Mouse (Mus musculus): ENCODE results near the gene Med22.

DNA sequence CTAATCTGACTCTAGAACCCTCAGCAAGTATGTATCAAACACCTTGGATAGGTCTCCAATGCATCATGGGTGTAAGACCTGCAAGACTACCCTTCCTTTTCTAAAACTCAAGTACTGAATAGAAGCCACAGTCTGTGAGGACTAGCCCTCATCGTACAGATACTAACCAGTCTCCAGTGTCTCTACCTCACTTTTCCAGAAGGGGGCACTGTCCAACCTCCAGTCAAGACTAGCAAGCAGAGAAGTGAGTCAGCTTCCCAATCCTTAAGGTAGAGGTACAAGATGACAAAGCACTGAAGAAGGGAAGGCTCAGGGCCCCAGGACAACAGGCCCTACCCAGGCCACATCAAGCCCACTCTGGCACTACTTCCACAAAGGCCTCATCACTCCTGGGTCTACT lies 19.9 kb upstream of the Med22 start:
- TF ChIP-seq CTCF (IDR thresholded peaks at IDR 0.05 in 2 of 3, conservative IDR thresholded peaks at IDR 0.05 in 1 of 3; ENCODE audit: control insufficient read depth in 1 of 3, insufficient read depth in 1 of 3, low read depth in 2 of 3, low read length in 3 of 3, poor library complexity in 1 of 3, severe bottlenecking in 1 of 3) (peak; percentile 57 to 84 (median 78)), USF2 (IDR thresholded peaks at IDR 0.05; ENCODE audit: borderline replicate concordance in 1 of 2, insufficient read depth in 1 of 2, low read depth in 1 of 2, low read length in 2 of 2) (no peak), TAL1 (IDR thresholded peaks at IDR 0.05; ENCODE audit: low read length) (no peak), UBTF (IDR thresholded peaks at IDR 0.05; ENCODE audit: borderline replicate concordance, insufficient read depth, low read depth, low read length) (no peak)
